Mouse (Mus musculus) thymus, adult 2 months (tissue): ENCODE measurements at regions not wholly inside any gene's neighbourhood (a gene's known extent, or its start where the extent isn't known, plus 50 kb on each side); places are given as distances from the start of the nearest gene placed in this dataset.

Source experiments
- DNase-seq: peaks from one replicate; pipeline ENCODE4 v3.0.0; 2021
- H3K27ac ChIP-seq: fragments of 200-500 bp; 2 replicates; pipeline ENCODE4 v1.5.1; 2012; ENCODE audit warnings: low read length, control low read depth; ENCODE audit not compliant: control insufficient read depth, insufficient read depth
- H3K27me3 ChIP-seq: fragments of 200-500 bp; 2 replicates; pipeline ENCODE4 v1.6.1; 2012; ENCODE audit warnings: mild to moderate bottlenecking, low read length, moderate library complexity, mixed read lengths; ENCODE audit not compliant: control insufficient read depth, insufficient read depth
- H3K36me3 ChIP-seq: fragments of 200-500 bp; 2 replicates; pipeline ENCODE4 v1.6.1; 2012; ENCODE audit warnings: mild to moderate bottlenecking, low read length, moderate library complexity; ENCODE audit not compliant: control insufficient read depth, insufficient read depth
- H3K4me1 ChIP-seq: fragments of 200-500 bp; replicated peaks from 2 replicates; pipeline ENCODE4 v1.6.1; 2012; ENCODE audit warnings: low read length; ENCODE audit not compliant: control insufficient read depth, insufficient read depth
- H3K4me3 ChIP-seq: fragments of 200-500 bp; 2 replicates; pipeline ENCODE4 v1.5.1; 2012; ENCODE audit warnings: mild to moderate bottlenecking, low read length, control low read depth, moderate library complexity; ENCODE audit not compliant: control insufficient read depth, insufficient read depth
- CTCF ChIP-seq: fragments of 200-500 bp; IDR thresholded peaks from 2 replicates; pipeline ENCODE4 v1.5.1; 2012; ENCODE audit warnings: mild to moderate bottlenecking, control low read depth, low read length, moderate library complexity, borderline replicate concordance; ENCODE audit not compliant: control insufficient read depth, poor library complexity, insufficient read depth; ENCODE audit errors: extremely low read depth
- POLR2A ChIP-seq: fragments of 200-500 bp; IDR thresholded peaks from 2 replicates; pipeline ENCODE4 v1.6.1; 2012; ENCODE audit warnings: mild to moderate bottlenecking, low read length, control low read depth, moderate library complexity; ENCODE audit not compliant: control insufficient read depth, poor library complexity, insufficient read depth; ENCODE audit errors: extremely low read depth
- WGBS: fragments of 180-500 bp; shearing (Covaris S2); methylation state at CpG from one replicate; pipeline ENCODE4 v1.1.7; 2018; 5-methylcytosine and 5-hydroxymethylcytosine counted together

DNA sequence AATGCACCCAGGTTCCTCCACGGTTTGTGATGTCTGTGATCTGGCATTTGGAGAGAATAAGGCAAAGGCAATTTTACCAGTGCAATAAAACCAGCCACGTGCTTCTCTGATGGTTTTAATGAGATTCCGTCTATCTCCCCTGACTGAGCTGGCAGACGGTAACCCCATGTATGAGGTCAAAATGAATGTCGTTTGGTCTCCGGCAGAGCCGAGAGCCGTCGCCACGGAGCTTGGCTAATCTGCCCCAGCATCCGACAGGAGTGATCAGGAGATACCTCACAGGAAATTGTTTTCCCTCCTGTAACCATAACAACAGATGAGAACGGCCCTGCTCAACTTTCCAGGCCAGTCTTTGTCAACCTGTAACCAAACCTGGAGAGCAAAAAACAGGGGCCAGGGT, 55.9 kb upstream of the A530016L24Rik start:
- H3K4me3 ChIP-seq: no peak overlapping the region
- H3K27me3 ChIP-seq: no peaks in the 10 kb centered on the region
- H3K4me1 ChIP-seq: no peaks in the 10 kb centered on the region
- TF ChIP-seq CTCF (no peak), POLR2A (no peak)
- WGBS: 67% methylated on average over 12 of the region's 12 CpGs
- H3K27ac ChIP-seq: no peak overlapping the region
- no peak for DNase-seq
- no peaks in the 10 kb centered on the region for H3K36me3 ChIP-seq

DNA sequence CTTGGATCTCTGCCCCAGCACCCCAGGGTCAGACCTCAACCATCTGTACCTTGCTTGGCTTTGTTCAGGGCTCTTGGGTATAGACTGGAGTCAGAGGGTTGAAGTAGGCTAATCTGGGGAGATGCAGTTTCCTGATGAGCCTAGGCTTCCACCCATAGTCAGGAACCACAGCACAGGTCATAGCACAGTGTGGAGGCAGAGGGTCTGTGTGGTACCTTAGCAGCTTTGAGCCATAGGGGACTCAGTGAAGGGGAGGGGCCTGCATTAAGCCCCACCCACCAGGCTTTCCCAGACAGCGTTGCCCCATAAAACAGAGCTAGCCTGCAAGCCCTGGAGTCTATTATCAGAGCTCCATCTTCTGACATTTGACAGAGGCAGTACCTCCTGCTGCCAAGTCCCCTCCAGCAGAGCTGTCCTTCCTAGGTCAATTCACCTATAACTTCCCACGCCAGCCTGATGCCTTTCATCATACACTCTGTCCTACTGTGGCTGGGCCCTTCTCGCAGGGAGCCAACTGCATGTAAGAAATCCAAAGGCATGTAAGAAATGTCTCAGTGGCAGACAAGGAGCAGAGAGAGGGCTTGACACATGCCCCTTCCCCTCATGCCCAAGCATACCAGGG, 54.5 kb upstream of the A530016L24Rik start:
- H3K27ac ChIP-seq: no peak overlapping the region
- WGBS: 75% methylated on average over 3 of the region's 3 CpGs
- DNase-seq: no peak
- no peaks in the 10 kb centered on the region for H3K36me3 ChIP-seq
- no peaks in the 10 kb centered on the region for H3K27me3 ChIP-seq
- no peak for TF ChIP-seq POLR2A
- no peak for TF ChIP-seq CTCF
- no peaks in the 10 kb centered on the region for H3K4me1 ChIP-seq
- H3K4me3 ChIP-seq: no peak overlapping the region

DNA sequence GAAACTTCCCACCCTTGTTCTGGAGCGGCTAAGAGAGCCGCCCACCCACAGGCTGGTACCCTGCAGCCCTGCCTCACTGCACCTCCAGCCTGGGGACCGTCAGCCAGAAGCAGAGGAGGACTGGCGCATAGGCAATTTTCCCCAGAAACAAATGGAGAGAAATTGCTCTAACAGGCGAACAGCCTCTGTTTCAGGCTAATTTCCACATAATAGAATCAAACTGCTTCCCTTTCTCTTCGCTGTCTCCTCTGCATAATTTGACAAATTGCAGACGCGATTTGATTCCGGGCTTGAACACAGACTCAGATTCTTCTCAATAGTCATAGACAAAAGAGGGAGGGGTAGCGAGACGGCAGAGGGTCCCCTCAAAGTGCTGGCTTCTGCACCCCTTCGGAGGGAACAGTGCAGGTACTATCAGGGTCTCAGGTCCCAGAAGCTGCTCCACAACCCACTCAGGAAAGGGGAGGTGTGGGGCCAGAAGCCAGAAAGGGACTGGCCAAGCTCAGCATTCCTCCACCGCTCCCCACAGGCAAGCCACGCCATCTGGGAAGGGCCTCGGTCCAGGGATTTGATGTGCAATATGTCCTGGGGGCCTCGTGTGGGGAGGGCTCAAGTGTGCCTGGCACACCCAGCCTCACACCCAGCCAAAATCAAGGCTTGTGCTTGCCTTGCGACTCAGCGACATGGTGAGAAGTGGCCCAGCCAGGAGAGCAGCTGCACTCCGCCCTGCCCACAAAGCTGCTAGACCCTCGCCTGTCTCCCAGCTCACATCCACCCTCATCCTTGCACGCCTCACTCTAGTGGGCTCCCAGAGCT, 53.7 kb upstream of the A530016L24Rik start:
- 86% methylated on average over 21 of the region's 21 CpGs for WGBS
- Histone ChIP-seq H3K4me3 (no peak overlapping the region), H3K4me1 (no peaks in the 10 kb centered on the region), H3K27me3 (no peaks in the 10 kb centered on the region), H3K27ac (no peak overlapping the region), H3K36me3 (no peaks in the 10 kb centered on the region)
- TF ChIP-seq CTCF (no peak), POLR2A (no peak)
- no peak for DNase-seq

DNA sequence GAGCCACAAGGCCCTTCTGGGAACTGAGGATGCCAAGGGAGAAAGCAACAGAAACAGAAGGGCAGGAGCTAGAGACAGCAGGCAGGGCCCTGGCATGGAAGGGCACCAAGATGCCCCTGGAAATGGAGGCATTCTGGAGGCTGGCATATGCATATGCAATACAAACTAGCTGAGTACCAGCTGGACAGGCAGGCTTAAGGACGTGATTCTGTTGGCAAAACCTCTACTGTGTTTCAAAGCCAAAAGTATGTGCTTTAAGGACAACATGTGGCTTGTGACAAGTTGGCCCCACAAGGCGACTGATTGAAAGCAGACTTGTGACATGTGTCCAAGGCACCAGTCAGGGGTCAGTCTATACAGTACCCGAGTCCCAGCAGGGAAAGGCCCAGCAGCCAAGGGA, 52.2 kb upstream of the A530016L24Rik start:
- no peak for DNase-seq
- Histone ChIP-seq H3K4me1 (no peaks in the 10 kb centered on the region), H3K27me3 (no peaks in the 10 kb centered on the region), H3K4me3 (no peak overlapping the region), H3K27ac (no peak overlapping the region), H3K36me3 (no peaks in the 10 kb centered on the region)
- TF ChIP-seq POLR2A (no peak), CTCF (no peak)
- 89% methylated on average over 3 of the region's 3 CpGs for WGBS

DNA sequence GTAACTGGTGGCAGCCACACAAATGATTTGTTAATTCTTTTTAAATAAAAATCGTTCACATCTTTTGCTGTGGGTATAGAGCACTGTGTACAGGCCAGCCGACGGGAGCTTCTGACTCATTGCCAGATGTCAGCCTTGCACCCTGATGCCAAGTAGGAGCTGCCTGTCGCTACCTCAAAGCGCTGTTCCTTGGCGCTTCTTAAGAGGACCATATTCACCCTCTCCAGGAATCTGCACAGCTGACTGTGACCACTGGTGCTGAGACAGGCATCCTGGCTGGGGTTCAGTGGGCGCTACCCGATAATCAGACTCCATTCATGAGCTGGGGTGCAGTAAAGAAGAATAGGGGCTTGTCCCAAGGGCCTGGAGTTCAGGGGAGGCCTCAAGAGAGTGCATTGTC, 51.0 kb upstream of the A530016L24Rik start:
- Histone ChIP-seq H3K27me3 (no peaks in the 10 kb centered on the region), H3K27ac (no peak overlapping the region), H3K36me3 (no peaks in the 10 kb centered on the region), H3K4me1 (no peaks in the 10 kb centered on the region), H3K4me3 (no peak overlapping the region)
- TF ChIP-seq POLR2A (no peak), CTCF (no peak)
- WGBS: 88% methylated on average over 8 of the region's 8 CpGs
- DNase-seq: no peak
